Mouse (Mus musculus) bone marrow, adult 2 months (tissue): ENCODE measurements around the gene Hpse.

ENCODE experiments used
- CTCF ChIP-seq: fragments of 200-500 bp; IDR thresholded peaks from 2 replicates; pipeline ENCODE4 v1.5.1; 2011; ENCODE audit warnings: low read length, control low read depth; ENCODE audit not compliant: control insufficient read depth, insufficient read depth
- POLR2A ChIP-seq: fragments of 200-500 bp; IDR thresholded peaks from 2 replicates; pipeline ENCODE4 v1.6.1; 2011; ENCODE audit warnings: low read depth, mild to moderate bottlenecking, control low read depth, low read length, borderline replicate concordance; ENCODE audit not compliant: control insufficient read depth

- TF ChIP-seq POLR2A (no peak), CTCF (no peak)
Observed at GRCm38 (mm10) chr5:100738802-100739201, 19.3 kb upstream of the Hpse start.
